8 mouse cellular contexts compared by ENCODE assay signal in the genomic region with DNA sequence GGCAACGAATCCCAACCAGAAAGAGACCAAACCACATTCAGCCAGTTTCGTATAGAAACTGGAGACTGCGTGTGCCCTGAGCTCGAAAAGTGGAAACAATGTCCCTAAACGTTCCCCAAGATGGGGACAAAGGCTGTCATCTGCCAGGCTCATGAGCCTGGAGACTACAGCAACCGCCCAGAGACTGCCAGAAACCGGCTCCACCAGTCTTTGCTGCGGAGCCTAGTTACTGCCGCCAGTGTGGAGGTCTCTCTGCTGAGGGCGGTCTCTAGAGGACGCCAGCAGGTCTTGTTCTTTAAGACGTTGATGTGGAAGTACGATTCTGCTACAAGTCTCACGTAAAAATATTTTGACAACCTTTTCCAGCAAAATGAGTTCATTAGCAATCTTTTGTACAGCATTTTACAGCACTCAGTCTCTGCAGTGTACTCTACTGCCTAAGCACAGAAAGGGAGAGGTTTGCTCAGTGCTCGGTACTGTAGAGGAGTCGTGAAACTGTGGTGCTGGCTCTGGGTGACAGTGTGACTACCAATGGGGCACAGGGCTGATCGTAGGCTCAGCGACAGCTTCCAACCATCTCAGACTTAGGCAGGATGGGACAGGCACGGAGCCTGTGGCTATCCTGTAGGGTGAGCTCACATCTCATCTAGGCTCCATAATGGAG. TPM values are rescaled to one million over a fixed set of nuclear protein-coding genes. Genes with fewer than 3 reads are reported as not detected.
A peak's percentile ranks its signal among the peaks of the same experiment; 100 is the strongest.
DNase-seq lines count a peak whose midpoint lies in the region; ATAC-seq lines count a peak whose summit lies in the region.

No protein-coding gene starts in this region.

- ATAC-seq in liver, embryonic 13.5 days (ENCODE audit: low read depth): no peak
- no peak for ATAC-seq in hindbrain, embryonic 11.5 days (ENCODE audit: low FRiP score)
- no peak for ATAC-seq in midbrain, embryonic 15.5 days (replicated peaks)
- no peak for ATAC-seq in monocyte, adult 5-6 weeks (replicated peaks; ENCODE audit: insufficient number of reproducible peaks, low FRiP score, low TSS enrichment, poor library complexity, severe bottlenecking)

- peaks cover 76% of the 10 kb centered on the region for H3K27me3 ChIP-seq in liver, embryonic 13.5 days
- H3K27me3 ChIP-seq in embryonic facial prominence, embryonic 10.5 days (replicated peaks; ENCODE audit: low read depth, poor library complexity, severe bottlenecking): peaks cover 80% of the 10 kb centered on the region
- H3K27me3 ChIP-seq in hindbrain, embryonic 11.5 days (ENCODE audit: control insufficient read depth, insufficient read depth, low read length): peaks cover 28% of the 10 kb centered on the region
- H3K27me3 ChIP-seq in midbrain, embryonic 15.5 days (replicated peaks): peaks cover 34% of the 10 kb centered on the region

- 0 out of 2 replicates have a peak overlapping the region, but pooled peaks have one; percentile 48 for H3K4me3 ChIP-seq in liver, embryonic 13.5 days (replicated peaks)
- H3K4me3 ChIP-seq in embryonic facial prominence, embryonic 10.5 days: 0 out of 2 replicates have a peak overlapping the region, but pooled peaks have one; percentile 13
- no peak overlapping the region for H3K4me3 ChIP-seq in hindbrain, embryonic 11.5 days (ENCODE audit: low read depth, low read length)
- H3K4me3 ChIP-seq in midbrain, embryonic 15.5 days: peak overlapping the region; percentile 41

- H3K4me1 ChIP-seq in liver, embryonic 13.5 days (replicated peaks): peaks cover 12% of the 10 kb centered on the region
- peaks cover 24% of the 10 kb centered on the region for H3K4me1 ChIP-seq in embryonic facial prominence, embryonic 10.5 days
- H3K4me1 ChIP-seq in hindbrain, embryonic 11.5 days (replicated peaks; ENCODE audit: control insufficient read depth, insufficient read depth, low read length): no peaks in the 10 kb centered on the region
- peaks cover 18% of the 10 kb centered on the region for H3K4me1 ChIP-seq in midbrain, embryonic 15.5 days

- no peaks in the 10 kb centered on the region for H3K9me3 ChIP-seq in liver, embryonic 13.5 days (replicated peaks)
- H3K9me3 ChIP-seq in embryonic facial prominence, embryonic 10.5 days: no peaks in the 10 kb centered on the region
- H3K9me3 ChIP-seq in hindbrain, embryonic 11.5 days (ENCODE audit: control insufficient read depth, low read length): no peaks in the 10 kb centered on the region
- H3K9me3 ChIP-seq in midbrain, embryonic 15.5 days: no peaks in the 10 kb centered on the region

- no peak overlapping the region for H3K27ac ChIP-seq in liver, embryonic 13.5 days
- no peak overlapping the region for H3K27ac ChIP-seq in embryonic facial prominence, embryonic 10.5 days (replicated peaks)
- no peak overlapping the region for H3K27ac ChIP-seq in hindbrain, embryonic 11.5 days (ENCODE audit: low read depth, low read length)
- no peak overlapping the region for H3K27ac ChIP-seq in midbrain, embryonic 15.5 days

- H3K9ac ChIP-seq in liver, embryonic 13.5 days: no peak overlapping the region
- H3K9ac ChIP-seq in hindbrain, embryonic 11.5 days (ENCODE audit: low read depth, low read length): no peak overlapping the region
- no peak overlapping the region for H3K9ac ChIP-seq in midbrain, embryonic 15.5 days

- H3K36me3 ChIP-seq in liver, embryonic 13.5 days: no peaks in the 10 kb centered on the region
- no peaks in the 10 kb centered on the region for H3K36me3 ChIP-seq in embryonic facial prominence, embryonic 10.5 days (replicated peaks)
- no peaks in the 10 kb centered on the region for H3K36me3 ChIP-seq in hindbrain, embryonic 11.5 days (ENCODE audit: control insufficient read depth, insufficient read depth, low read length)
- no peaks in the 10 kb centered on the region for H3K36me3 ChIP-seq in midbrain, embryonic 15.5 days (replicated peaks)

- WGBS in liver, embryonic 13.5 days (ENCODE audit: insufficient replicate concordance): 9% methylated on average over 19 of the region's 19 CpGs
- WGBS in embryonic facial prominence, embryonic 10.5 days: 12% methylated on average over 19 of the region's 19 CpGs
- 14% methylated on average over 19 of the region's 19 CpGs for WGBS in hindbrain, embryonic 11.5 days
- WGBS in midbrain, embryonic 15.5 days: 12% methylated on average over 19 of the region's 19 CpGs

- DNase-seq in liver, embryonic 13.5 days: no peak
- no peak for DNase-seq in liver
- DNase-seq in embryonic facial prominence, embryonic 10.5 days (ENCODE audit: low spot score): peak; percentile 58
- DNase-seq in hindbrain, embryonic 11.5 days (ENCODE audit: low spot score): peak; percentile 45
- DNase-seq in adipocyte (ENCODE audit: low spot score): no peak
- DNase-seq in ovary, adult 18-20 months (ENCODE audit: low spot score): no peak

- H3K4me2 ChIP-seq in liver, embryonic 13.5 days: no peak overlapping the region
- H3K4me2 ChIP-seq in hindbrain, embryonic 11.5 days (replicated peaks; ENCODE audit: low read depth, low read length): no peak overlapping the region
- H3K4me2 ChIP-seq in midbrain, embryonic 15.5 days: peak overlapping the region; percentile 78

RNA-seq across cellular contexts. Expression of gene Adra1d, which starts 15.2 kb away (rescaled TPM):
- polyA plus RNA-seq in liver, embryonic 13.5 days (2015; fragmentation: Nextera tagmentation; extraction: Ambion mirVana): 0.40 and 0.53 TPM in 2 replicates
- polyA plus RNA-seq in embryonic facial prominence, embryonic 10.5 days (2016; fragmentation: Nextera tagmentation; extraction: Ambion mirVana): 0.08 TPM in 1 of 2 replicates, not detected in the other
- polyA plus RNA-seq in hindbrain, embryonic 11.5 days (2014; fragmentation: Nextera tagmentation; extraction: Ambion mirVana): 0.17 and 0.18 TPM in 2 replicates
- polyA plus RNA-seq in midbrain, embryonic 15.5 days (2015; fragmentation: Nextera tagmentation; extraction: Ambion mirVana): 0.19 TPM in 1 of 2 replicates, not detected in the other
- not detected in 3 replicates for total RNA-seq in monocyte, adult 5-6 weeks (2017)

RNA-seq across cellular contexts. Expression of gene Smox, which starts 55.6 kb away (rescaled TPM):
- polyA plus RNA-seq in liver, embryonic 13.5 days (2015; fragmentation: Nextera tagmentation; extraction: Ambion mirVana): 109 and 113 TPM in 2 replicates
- polyA plus RNA-seq in embryonic facial prominence, embryonic 10.5 days (2016; fragmentation: Nextera tagmentation; extraction: Ambion mirVana): 36.0 and 42.0 TPM in 2 replicates
- polyA plus RNA-seq in hindbrain, embryonic 11.5 days (2014; fragmentation: Nextera tagmentation; extraction: Ambion mirVana): 25.6 and 26.5 TPM in 2 replicates
- 49.0 and 50.7 TPM in 2 replicates for polyA plus RNA-seq in midbrain, embryonic 15.5 days (2015; fragmentation: Nextera tagmentation; extraction: Ambion mirVana)
- 8.0 to 34.0 TPM (median 20.6 TPM) in 3 replicates for total RNA-seq in monocyte, adult 5-6 weeks (2017)

Comparison
In these comparisons a context has a peak if more than half of its experiments do, and no peak if none do; other contexts are left out.
1. DNase-seq: peak in embryonic facial prominence, embryonic 10.5 days (single experiment) and hindbrain, embryonic 11.5 days (single experiment); none in liver, embryonic 13.5 days (single experiment), liver (single experiment), adipocyte (single experiment) and ovary, adult 18-20 months (single experiment).